19 mouse cellular contexts compared by ENCODE assay signal in genomic region chr2:145015951-145016350, GRCm38 (mm10).
"Had no signal": no experiment of that assay in that cellular context is flagged by ENCODE, and none has a peak within 500 bp of the region (broad histone marks: within the 10 kb centered on the region; RNA-seq: fewer than 3 reads in every experiment).

No protein-coding gene starts in this region.

- DNase-seq: kidney, adult 18-20 months; kidney, adult 9 months; kidney, postnatal 25 days; liver, postnatal 0 days; lung, embryonic 14.5 days; right cerebral cortex, adult 18-20 months; right cerebral cortex, postnatal 14 days; right cerebral cortex, postnatal 4 days; thymus, postnatal 25 days had no signal

- H3K27ac ChIP-seq: intestine, embryonic 15.5 days; limb, embryonic 12.5 days; limb, embryonic 15.5 days; liver, embryonic 14.5 days; macrophage; midbrain, embryonic 12.5 days; midbrain, embryonic 15.5 days; neural tube, embryonic 12.5 days; neural tube, embryonic 15.5 days; stomach, postnatal 0 days had no signal

- H3K4me3 ChIP-seq: intestine, embryonic 15.5 days; limb, embryonic 12.5 days; limb, embryonic 15.5 days; midbrain, embryonic 12.5 days; midbrain, embryonic 15.5 days; neural tube, embryonic 12.5 days; neural tube, embryonic 15.5 days had no signal
